Mouse (Mus musculus) heart, adult 10 weeks (tissue): ENCODE results near the gene Rhd. TPM values are rescaled to one million over a fixed set of nuclear protein-coding genes. Genes with fewer than 3 reads are reported as not detected.

Experiments
- polyA plus RNA-seq: library from polyadenylated mRNA; stranded (reverse); fragments of 350-450 nt; fragmentation: Illumina TruSeq; extraction: RNeasy Lipid Tissue Mini Kit (QIAGEN cat#74804); gene quantifications from one replicate; pipeline ENCODE4 v1.2.3, GENCODE M21; 2014; ENCODE audit warnings: low read depth, low replicate concordance

Gene Rhd
- polyA plus RNA-seq = 6.4 TPM

GRCm38 (mm10) chr4:134863937-134864729 is at the start of gene Rhd:
Gene Rhd (plus strand): TSS chr4:134864536.

GRCm38 (mm10) chr4:134853259-134853636 is 11.1 kb upstream of the Rhd start, which contains the start of gene Maco1:
Gene Maco1 (minus strand): TSS chr4:134853345.

GRCm38 (mm10) chr4:134914864-134915209 is 50.5 kb downstream of the Rhd start, which contains the start of gene Tmem50a:
Gene Tmem50a (minus strand): TSS chr4:134915024.

GRCm38 (mm10) chr4:134923258-134924018 is 59.1 kb downstream of the Rhd start, which contains the start of gene Rsrp1:
Gene Rsrp1 (plus strand): TSS chr4:134923592.

GRCm38 (mm10) chr4:134930684-134931481 is 66.5 kb downstream of the Rhd start, which contains the start of gene Syf2:
Gene Syf2 (plus strand): TSS chr4:134930898.

Other genes with a start within 250 kb of the Rhd start
- 22.8 TPM for gene Man1c1, start 160.2 kb upstream of the Rhd start, polyA plus RNA-seq
- 13.3 TPM for gene Ldlrap1, start 96.5 kb upstream of the Rhd start, polyA plus RNA-seq
- 20.7 TPM for gene Maco1, start 11.2 kb upstream of the Rhd start, polyA plus RNA-seq
- gene Tmem50a, start 50.5 kb downstream of the Rhd start, polyA plus RNA-seq = 69.9 TPM
- gene Rsrp1, start 59.1 kb downstream of the Rhd start, polyA plus RNA-seq = 293 TPM
- gene Syf2, start 66.4 kb downstream of the Rhd start, polyA plus RNA-seq = 81.6 TPM